Mouse (Mus musculus): ENCODE results near the gene Slc30a2. TPM values are rescaled to one million over a fixed set of nuclear protein-coding genes. Genes with fewer than 3 reads are reported as not detected.
A peak's percentile ranks its signal among the peaks of the same experiment; 100 is the strongest.
"Not testable (repeated sequence)": the region's sequence is repeated elsewhere in the genome, so short reads cannot be mapped to it uniquely, and the experiment has no call there.

The Slc30a2 gene
- polyA plus RNA-seq, 1 experiment from 2014 or later = not detected

- Histone ChIP-seq H3K4me1 (no peaks in the 10 kb centered on the region), H3K9ac (no peak overlapping the region), H3K36me3 (replicated peaks) (no peaks in the 10 kb centered on the region), H3K4me3 (replicated peaks) (no peak overlapping the region), H3K9me3 (no peaks in the 10 kb centered on the region), H3K4me2 (no peak overlapping the region), H3K27ac (no peak overlapping the region), H3K27me3 (peaks cover 53% of the 10 kb centered on the region)
- ATAC-seq (ENCODE audit: low FRiP score) = no peak
- 40% methylated on average over 5 of the region's 5 CpGs for WGBS
Measured at GRCm38 (mm10) chr4:134365280-134365679, 22.3 kb downstream of the Slc30a2 start.

- H3K9me3 ChIP-seq = no peaks in the 10 kb centered on the region
- H3K9ac ChIP-seq = no peak overlapping the region
- no peak for ATAC-seq (ENCODE audit: low FRiP score)
- peak overlapping the region; percentile 43 for H3K4me3 ChIP-seq (replicated peaks)
- H3K36me3 ChIP-seq (replicated peaks) = no peaks in the 10 kb centered on the region
- peak overlapping the region; percentile 82 for H3K4me2 ChIP-seq
- no peak overlapping the region for H3K27ac ChIP-seq
- WGBS = 2% methylated on average over 18 of the region's 18 CpGs
- peaks cover 17% of the 10 kb centered on the region for H3K4me1 ChIP-seq
- peaks cover 65% of the 10 kb centered on the region for H3K27me3 ChIP-seq
Measured at GRCm38 (mm10) chr4:134370649-134371221, 27.8 kb downstream of the Slc30a2 start.

DNA sequence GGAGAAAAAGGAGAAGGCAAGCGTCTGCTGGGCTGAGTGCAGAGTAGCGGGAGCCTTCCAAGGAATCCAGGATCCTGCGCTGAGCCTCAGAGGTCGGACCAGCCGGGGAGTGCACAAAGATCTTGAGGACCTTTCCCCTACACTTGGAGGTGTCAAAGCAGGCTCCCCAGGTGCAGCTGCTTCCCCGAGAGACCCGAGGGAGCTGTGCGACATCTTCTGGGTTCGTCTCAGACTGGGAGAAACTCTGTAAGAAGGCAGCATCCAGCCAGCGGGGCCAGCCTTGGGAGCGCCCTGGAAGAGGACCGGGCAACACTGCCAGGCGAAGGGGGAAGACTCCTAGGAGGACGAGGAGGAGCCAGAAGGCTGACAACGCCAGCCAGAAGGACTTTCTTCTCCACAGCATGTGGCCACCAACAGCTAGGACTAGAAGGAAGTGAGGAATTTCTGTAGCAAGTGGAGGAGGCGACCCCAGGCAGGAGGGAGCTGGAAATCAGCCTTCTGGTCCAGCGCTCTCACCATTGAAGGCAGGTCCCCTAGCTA, 28.4 kb downstream of the Slc30a2 start:
- WGBS = under 1% methylated on average over 17 of the region's 17 CpGs
- Histone ChIP-seq H3K9ac (no peak overlapping the region), H3K4me3 (replicated peaks) (peak overlapping the region; percentile 43), H3K4me2 (peak overlapping the region; percentile 82), H3K27ac (no peak overlapping the region), H3K9me3 (no peaks in the 10 kb centered on the region), H3K36me3 (replicated peaks) (no peaks in the 10 kb centered on the region), H3K4me1 (peaks cover 17% of the 10 kb centered on the region), H3K27me3 (peaks cover 59% of the 10 kb centered on the region)
- no peak for ATAC-seq (ENCODE audit: low FRiP score)

DNA sequence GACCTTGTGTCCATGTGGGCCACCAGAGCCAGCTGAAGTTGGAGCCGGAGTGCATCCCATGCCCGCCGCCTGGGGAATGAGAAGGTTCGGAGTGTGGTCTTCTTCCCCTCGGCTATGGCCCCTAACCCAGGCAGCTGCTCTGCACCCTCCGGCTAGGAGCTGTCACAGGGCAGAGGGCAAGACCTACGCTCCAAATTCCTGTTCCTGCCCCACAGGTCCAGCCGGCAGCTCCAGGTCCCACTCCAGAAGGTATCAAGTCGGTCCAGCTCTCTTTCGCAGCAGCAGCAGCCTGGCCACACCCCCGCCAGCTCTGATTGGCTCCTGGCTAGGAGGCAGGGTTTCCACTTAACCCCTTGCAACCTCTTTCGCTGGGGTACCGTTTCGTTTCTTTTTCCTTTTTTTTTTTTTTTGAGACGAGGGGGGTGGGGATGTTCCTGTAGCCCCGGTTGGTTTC, 29.3 kb downstream of the Slc30a2 start:
- Histone ChIP-seq H3K27me3 (peaks cover 59% of the 10 kb centered on the region), H3K4me2 (peak overlapping the region; percentile 82), H3K27ac (no peak overlapping the region), H3K4me1 (peaks cover 17% of the 10 kb centered on the region), H3K4me3 (replicated peaks) (peak overlapping the region; percentile 43), H3K36me3 (replicated peaks) (no peaks in the 10 kb centered on the region), H3K9ac (peak overlapping the region; percentile 50), H3K9me3 (no peaks in the 10 kb centered on the region)
- ATAC-seq (ENCODE audit: low FRiP score) = peak; percentile 90
- 0% methylated on average over 16 of the region's 16 CpGs for WGBS

DNA sequence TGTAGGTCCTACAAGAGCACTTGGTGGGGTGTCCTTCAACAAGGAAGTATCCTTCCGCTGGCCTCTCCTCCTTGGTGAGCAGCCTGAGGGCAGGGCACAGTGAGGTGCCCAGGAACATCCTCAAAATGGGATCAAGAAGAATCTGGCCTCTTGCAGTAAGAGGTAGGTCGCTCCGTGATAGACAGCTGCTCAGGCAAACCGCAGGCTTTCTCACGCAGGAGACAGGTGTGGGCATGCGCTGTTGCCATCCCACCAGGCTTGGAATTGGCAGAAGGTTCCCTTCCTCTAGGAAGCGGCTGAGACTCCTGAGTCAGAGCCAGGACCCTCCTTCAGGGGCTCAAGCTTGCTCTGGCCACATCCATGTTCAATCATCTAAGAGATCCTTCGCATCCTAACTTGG, 30.3 kb downstream of the Slc30a2 start:
- Histone ChIP-seq H3K27ac (no peak overlapping the region), H3K9ac (no peak overlapping the region), H3K9me3 (no peaks in the 10 kb centered on the region), H3K36me3 (replicated peaks) (no peaks in the 10 kb centered on the region), H3K27me3 (peaks cover 51% of the 10 kb centered on the region), H3K4me1 (peaks cover 20% of the 10 kb centered on the region), H3K4me3 (replicated peaks) (no peak overlapping the region), H3K4me2 (no peak overlapping the region; the same call in 1 of the 2 replicates)
- no peak for ATAC-seq (ENCODE audit: low FRiP score)
- 80% methylated on average over 8 of the region's 8 CpGs for WGBS

GRCm38 (mm10) chr4:134374306-134374705, 31.3 kb downstream of the Slc30a2 start:
- peaks cover 20% of the 10 kb centered on the region for H3K4me1 ChIP-seq
- no peak for ATAC-seq (ENCODE audit: low FRiP score)
- no peaks in the 10 kb centered on the region for H3K9me3 ChIP-seq
- peaks cover 41% of the 10 kb centered on the region for H3K27me3 ChIP-seq
- no peak overlapping the region for H3K27ac ChIP-seq
- WGBS = 64% methylated on average over 1 of the region's 1 CpGs
- H3K36me3 ChIP-seq (replicated peaks) = no peaks in the 10 kb centered on the region
- no peak overlapping the region for H3K9ac ChIP-seq
- H3K4me3 ChIP-seq (replicated peaks) = no peak overlapping the region
- H3K4me2 ChIP-seq = no peak overlapping the region

- no peak for ATAC-seq (ENCODE audit: low FRiP score)
- 42% methylated on average over 10 of the region's 10 CpGs for WGBS
- peaks cover 13% of the 10 kb centered on the region for H3K27me3 ChIP-seq
- H3K4me2 ChIP-seq = no peak overlapping the region
- no peaks in the 10 kb centered on the region for H3K9me3 ChIP-seq
- no peaks in the 10 kb centered on the region for H3K36me3 ChIP-seq (replicated peaks)
- no peak overlapping the region for H3K27ac ChIP-seq
- no peak overlapping the region for H3K9ac ChIP-seq
- 0 out of 2 replicates have a peak, but pooled peaks cover 3% of the 10 kb centered on the region for H3K4me1 ChIP-seq
- no peak overlapping the region for H3K4me3 ChIP-seq (replicated peaks)
Measured at GRCm38 (mm10) chr4:134378089-134378615, 35.2 kb downstream of the Slc30a2 start.

GRCm38 (mm10) chr4:134379510-134379909, 36.5 kb downstream of the Slc30a2 start:
- H3K4me1 ChIP-seq = 0 out of 2 replicates have a peak, but pooled peaks cover 3% of the 10 kb centered on the region
- H3K27me3 ChIP-seq = peaks cover 6% of the 10 kb centered on the region; the same call in 1 of the 2 replicates
- H3K36me3 ChIP-seq (replicated peaks) = no peaks in the 10 kb centered on the region
- no peak overlapping the region for H3K27ac ChIP-seq
- H3K4me3 ChIP-seq (replicated peaks) = no peak overlapping the region
- ATAC-seq (ENCODE audit: low FRiP score) = no peak
- H3K4me2 ChIP-seq = no peak overlapping the region
- no peak overlapping the region for H3K9ac ChIP-seq
- H3K9me3 ChIP-seq = no peaks in the 10 kb centered on the region
- WGBS = 86% methylated on average over 8 of the region's 8 CpGs

DNA sequence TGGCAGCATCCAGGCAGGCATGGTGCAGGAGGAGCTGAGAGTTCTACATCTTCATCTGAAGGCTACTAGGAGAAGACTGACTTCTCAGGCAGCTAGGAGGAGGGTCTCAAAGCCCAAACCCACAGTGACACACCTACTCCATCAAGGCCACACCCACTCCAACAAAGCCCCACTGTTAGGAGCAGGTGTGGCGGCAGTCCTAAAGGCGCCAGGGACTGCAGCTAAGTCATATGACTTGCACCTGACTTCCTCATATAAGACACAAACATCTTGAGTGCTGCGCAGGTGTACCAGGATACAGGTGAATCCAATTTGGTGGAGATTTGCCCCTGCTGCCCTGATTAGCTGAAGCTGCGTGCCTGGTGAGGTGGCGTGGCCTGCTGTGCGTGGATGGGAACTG, 40.8 kb downstream of the Slc30a2 start, which contains the start of gene Extl1:
Gene Extl1, minus strand, starts transcription at position 101 of the 400 bp plus-strand sequence.
- not testable (repeated sequence) for H3K36me3 ChIP-seq (replicated peaks); H3K27me3 ChIP-seq; H3K9ac ChIP-seq; H3K4me3 ChIP-seq (replicated peaks); ATAC-seq (ENCODE audit: low FRiP score); H3K27ac ChIP-seq; H3K4me2 ChIP-seq; H3K4me1 ChIP-seq; H3K9me3 ChIP-seq
- 97% methylated on average over 2 of the region's 6 CpGs for WGBS

DNA sequence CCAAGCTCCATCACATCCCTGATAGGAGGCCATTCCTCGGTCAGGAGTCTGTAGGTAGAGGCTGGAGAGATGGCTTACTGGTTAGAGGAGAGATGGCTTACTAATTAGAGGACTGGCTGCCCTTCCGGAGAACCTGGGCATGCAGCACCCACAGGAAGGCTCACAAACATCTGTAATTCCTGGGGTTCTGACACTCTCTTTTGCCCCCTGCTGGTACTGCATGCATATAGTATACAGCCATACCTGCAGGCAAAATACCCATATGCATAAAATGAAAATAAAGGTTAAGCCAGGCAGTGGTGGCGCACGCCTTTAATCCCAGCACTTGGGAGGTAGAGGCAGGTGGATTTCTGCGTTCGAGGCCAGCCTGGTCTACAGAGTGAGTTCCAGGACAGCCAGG, 44.3 kb downstream of the Slc30a2 start:
- H3K9ac ChIP-seq = no peak overlapping the region
- WGBS = 70% methylated on average over 6 of the region's 6 CpGs
- no peak for ATAC-seq (ENCODE audit: low FRiP score)
- H3K9me3 ChIP-seq = peaks cover 6% of the 10 kb centered on the region
- peaks cover under 1% of the 10 kb centered on the region for H3K4me1 ChIP-seq
- no peak overlapping the region for H3K4me2 ChIP-seq
- H3K4me3 ChIP-seq (replicated peaks) = no peak overlapping the region
- no peaks in the 10 kb centered on the region for H3K27me3 ChIP-seq
- no peaks in the 10 kb centered on the region for H3K36me3 ChIP-seq (replicated peaks)
- no peak overlapping the region for H3K27ac ChIP-seq

- Histone ChIP-seq H3K4me3 (replicated peaks) (no peak overlapping the region), H3K4me2 (no peak overlapping the region), H3K9ac (no peak overlapping the region), H3K36me3 (replicated peaks) (no peaks in the 10 kb centered on the region), H3K27me3 (no peaks in the 10 kb centered on the region), H3K9me3 (peaks cover 6% of the 10 kb centered on the region), H3K27ac (no peak overlapping the region), H3K4me1 (peaks cover 5% of the 10 kb centered on the region)
- WGBS = 12% methylated on average over 5 of the region's 5 CpGs
- no peak for ATAC-seq (ENCODE audit: low FRiP score)
Measured at GRCm38 (mm10) chr4:134388397-134388796, 45.4 kb downstream of the Slc30a2 start.

DNA sequence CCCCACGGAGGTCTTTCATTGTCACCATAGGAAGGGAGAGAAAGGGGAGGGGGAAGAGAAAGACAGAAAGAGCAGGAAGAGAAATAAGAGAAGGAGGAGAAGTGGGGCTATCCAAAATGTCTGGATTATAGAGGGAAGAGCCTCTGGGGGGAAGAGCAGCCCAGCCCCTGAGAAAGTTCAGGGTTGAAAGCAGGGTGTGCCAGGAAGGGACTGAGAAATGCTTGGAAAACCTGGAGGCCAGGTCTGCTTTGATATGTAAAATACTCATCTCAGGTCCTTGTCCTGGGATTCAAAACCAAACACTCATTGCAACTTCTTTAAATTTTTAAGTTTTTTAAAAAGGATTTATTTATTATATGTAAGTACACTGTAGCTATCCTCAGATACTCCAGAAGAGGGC, 48.7 kb downstream of the Slc30a2 start:
- no peak overlapping the region for H3K4me2 ChIP-seq
- H3K9me3 ChIP-seq = peaks cover 6% of the 10 kb centered on the region
- peaks cover 8% of the 10 kb centered on the region for H3K4me1 ChIP-seq
- H3K36me3 ChIP-seq (replicated peaks) = no peaks in the 10 kb centered on the region
- no peaks in the 10 kb centered on the region for H3K27me3 ChIP-seq
- no peak overlapping the region for H3K9ac ChIP-seq
- H3K27ac ChIP-seq = no peak overlapping the region
- WGBS = 93% methylated on average over 1 of the region's 1 CpGs
- ATAC-seq (ENCODE audit: low FRiP score) = no peak
- H3K4me3 ChIP-seq (replicated peaks) = no peak overlapping the region

DNA sequence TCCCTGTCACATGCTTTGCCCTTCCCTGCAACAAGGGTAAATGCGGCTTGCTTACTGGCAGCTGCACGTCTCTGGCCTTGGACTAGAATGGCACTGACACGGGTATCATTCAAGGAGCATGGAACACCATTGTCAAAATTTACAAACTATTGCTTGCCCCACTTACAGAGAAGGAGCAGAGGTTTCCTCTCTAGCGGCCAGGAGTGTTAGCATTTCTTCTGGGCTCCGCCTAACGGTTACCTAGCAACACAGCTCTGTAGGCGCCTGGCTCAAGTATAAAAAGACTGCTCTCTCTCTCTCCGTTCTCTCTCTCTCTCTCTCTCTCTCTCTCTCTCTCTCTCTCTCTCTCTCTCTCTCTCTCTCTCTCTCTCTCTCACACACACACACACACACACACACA, 49.6 kb downstream of the Slc30a2 start:
- peak overlapping the region; percentile 21; the same call in 1 of the 2 replicates for H3K27ac ChIP-seq
- no peak for ATAC-seq (ENCODE audit: low FRiP score)
- H3K9ac ChIP-seq = no peak overlapping the region
- H3K27me3 ChIP-seq = no peaks in the 10 kb centered on the region
- no peaks in the 10 kb centered on the region for H3K36me3 ChIP-seq (replicated peaks)
- peaks cover 18% of the 10 kb centered on the region for H3K4me1 ChIP-seq
- H3K4me3 ChIP-seq (replicated peaks) = no peak overlapping the region
- peaks cover 6% of the 10 kb centered on the region for H3K9me3 ChIP-seq
- peak overlapping the region; percentile 9; the same call in 1 of the 2 replicates for H3K4me2 ChIP-seq
- 19% methylated on average over 8 of the region's 8 CpGs for WGBS
